Mouse (Mus musculus): ENCODE data around the gene Trim59.

GRCm38 (mm10) chr3:69004055-69004436 lies 40.5 kb downstream of the Trim59 start:
- no peak for TF ChIP-seq CTCF (IDR thresholded peaks at IDR 0.05; ENCODE audit: extremely low read depth, insufficient read length, insufficient replicate concordance, low read depth, low read length)
- TF ChIP-seq POLR2A (IDR thresholded peaks at IDR 0.05; ENCODE audit: low read depth, low read length): no peak
